Comparison of ENCODE assay signal across 19 mouse cellular contexts in the genomic region with DNA sequence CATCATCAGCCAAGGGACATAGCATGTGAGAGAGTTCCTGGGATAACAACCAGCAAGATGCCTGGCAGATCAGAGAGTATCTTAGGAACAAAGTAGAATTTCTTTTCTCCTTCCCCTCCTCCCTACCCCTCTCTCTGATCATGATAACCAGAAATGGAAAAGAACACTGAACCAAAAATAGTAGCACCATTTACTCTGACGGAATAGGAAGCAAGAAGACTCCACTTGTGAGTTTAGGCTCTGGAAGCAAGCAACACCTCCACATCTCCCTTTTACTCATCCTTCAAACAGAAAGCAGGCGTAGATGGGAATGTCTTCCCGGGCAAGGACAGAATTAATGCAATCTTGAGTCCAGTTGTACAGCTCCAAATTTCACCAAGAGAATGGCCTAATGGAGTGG. TPM values are rescaled to one million over a fixed set of nuclear protein-coding genes. Genes with fewer than 3 reads are reported as not detected.
"Had no signal": no experiment of that assay in that cellular context is flagged by ENCODE, and none has a peak within 500 bp of the region (broad histone marks: within the 10 kb centered on the region; RNA-seq: fewer than 3 reads in every experiment).

No protein-coding gene starts in this region.

- H3K4me3 ChIP-seq: intestine, embryonic 15.5 days; layer of hippocampus, adult 2 months; limb, embryonic 13.5 days; liver, embryonic 15.5 days; midbrain, embryonic 13.5 days; stomach, embryonic 15.5 days had no signal

- H3K27me3 ChIP-seq: intestine, embryonic 15.5 days; limb, embryonic 13.5 days; liver, embryonic 15.5 days; midbrain, embryonic 13.5 days; stomach, embryonic 15.5 days had no signal

- H3K27ac ChIP-seq: intestine, embryonic 15.5 days; layer of hippocampus, adult 2 months; limb, embryonic 13.5 days; liver, embryonic 15.5 days; midbrain, embryonic 13.5 days; stomach, embryonic 15.5 days had no signal

- H3K4me1 ChIP-seq: midbrain, embryonic 13.5 days had no signal

- H3K36me3 ChIP-seq: intestine, embryonic 15.5 days; limb, embryonic 13.5 days; liver, embryonic 15.5 days; midbrain, embryonic 13.5 days; stomach, embryonic 15.5 days had no signal

- ATAC-seq: intestine, embryonic 15.5 days; lung, postnatal 0 days; midbrain, embryonic 13.5 days had no signal

- H3K4me2 ChIP-seq: intestine, embryonic 15.5 days; limb, embryonic 13.5 days; liver, embryonic 11.5 days; liver, embryonic 15.5 days; midbrain, embryonic 13.5 days; stomach, embryonic 15.5 days had no signal

- H3K9ac ChIP-seq: intestine, embryonic 15.5 days; limb, embryonic 13.5 days; liver, embryonic 15.5 days; midbrain, embryonic 13.5 days; stomach, embryonic 15.5 days had no signal

- H3K9me3 ChIP-seq: intestine, embryonic 15.5 days; limb, embryonic 13.5 days; liver, embryonic 15.5 days; midbrain, embryonic 13.5 days; stomach, embryonic 15.5 days had no signal

- DNase-seq: kidney, adult 18-20 months; kidney, postnatal 10 days; kidney, postnatal 4 days; lung, adult 2 months; lung, postnatal 36 days; thymus, postnatal 4 days had no signal

RNA-seq across cellular contexts. Expression of gene Stmnd1, which starts 19.8 kb away (rescaled TPM):
- total RNA-seq: layer of hippocampus, adult 2 months; left cerebral cortex, adult 8-10 months; megakaryocyte progenitor cell, adult 5-6 weeks; midbrain, postnatal 0 days had no signal
- polyA plus RNA-seq: intestine, embryonic 15.5 days; liver, embryonic 11.5 days; liver, embryonic 15.5 days; midbrain, embryonic 13.5 days; midbrain, postnatal 0 days; neural tube, embryonic 14.5 days; spleen, adult 2 months had no signal
